Mouse (Mus musculus): Measurements from ENCODE around the gene Irx3. TPM values are rescaled to one million over a fixed set of nuclear protein-coding genes. Genes with fewer than 3 reads are reported as not detected.
A peak's percentile ranks its signal among the peaks of the same experiment; 100 is the strongest.

Irx3 gene
- 6.8 and 9.9 TPM in 2 replicates for polyA plus RNA-seq (2015; fragmentation: Nextera tagmentation; extraction: Ambion mirVana)

GRCm38 (mm10) chr8:91801839-91802238, at the start of gene Irx3:
TSS of gene Irx3 (minus strand) at chr8:91802067.
- H3K9me3 ChIP-seq, result no peaks in the 10 kb centered on the region
- H3K27me3 ChIP-seq, result peaks cover 88% of the 10 kb centered on the region
- peak within 1 kb of the TSS; percentile 82 for H3K9ac ChIP-seq
- H3K4me2 ChIP-seq, result peak within 1 kb of the TSS; percentile 83
- H3K36me3 ChIP-seq, result no peaks in the 10 kb centered on the region
- under 1% methylated on average over 32 of the region's 33 CpGs for WGBS
- H3K4me1 ChIP-seq (replicated peaks), result peaks cover 93% of the 10 kb centered on the region
- H3K27ac ChIP-seq (replicated peaks), result peak within 1 kb of the TSS; percentile 84
- peak within 1 kb of the TSS; percentile 55 for H3K4me3 ChIP-seq
- peak; percentile 59 for ATAC-seq (ENCODE audit: low read depth)

GRCm38 (mm10) chr8:91851359-91851758, 49.5 kb upstream of the Irx3 start:
- H3K27me3 ChIP-seq, result peaks cover 38% of the 10 kb centered on the region
- no peak overlapping the region for H3K9ac ChIP-seq
- H3K36me3 ChIP-seq, result no peaks in the 10 kb centered on the region
- no peak for ATAC-seq (ENCODE audit: low read depth)
- H3K9me3 ChIP-seq, result no peaks in the 10 kb centered on the region
- H3K27ac ChIP-seq (replicated peaks), result no peak overlapping the region
- H3K4me1 ChIP-seq (replicated peaks), result peaks cover 9% of the 10 kb centered on the region; the same call in 1 of the 2 replicates
- 72% methylated on average over 10 of the region's 10 CpGs for WGBS
- no peak overlapping the region for H3K4me3 ChIP-seq
- H3K4me2 ChIP-seq, result no peak overlapping the region

- Histone ChIP-seq H3K27ac (replicated peaks) (no peak overlapping the region), H3K4me3 (no peak overlapping the region), H3K9ac (no peak overlapping the region), H3K4me2 (no peak overlapping the region), H3K4me1 (replicated peaks) (peaks cover 9% of the 10 kb centered on the region; the same call in 1 of the 2 replicates), H3K36me3 (no peaks in the 10 kb centered on the region), H3K27me3 (peaks cover 26% of the 10 kb centered on the region), H3K9me3 (no peaks in the 10 kb centered on the region)
- no peak for ATAC-seq (ENCODE audit: low read depth)
- 91% methylated on average over 6 of the region's 6 CpGs for WGBS
Observed at GRCm38 (mm10) chr8:91849984-91850383, 48.1 kb upstream of the Irx3 start.

GRCm38 (mm10) chr8:91849529-91849928, 47.7 kb upstream of the Irx3 start:
- Histone ChIP-seq H3K27me3 (peaks cover 22% of the 10 kb centered on the region), H3K36me3 (no peaks in the 10 kb centered on the region), H3K27ac (replicated peaks) (no peak overlapping the region), H3K9me3 (no peaks in the 10 kb centered on the region), H3K4me3 (no peak overlapping the region), H3K4me2 (no peak overlapping the region), H3K9ac (no peak overlapping the region), H3K4me1 (replicated peaks) (peaks cover 9% of the 10 kb centered on the region; the same call in 1 of the 2 replicates)
- ATAC-seq (ENCODE audit: low read depth), result no peak
- WGBS, result 75% methylated on average over 8 of the region's 8 CpGs

GRCm38 (mm10) chr8:91845641-91846040, 43.8 kb upstream of the Irx3 start:
- Histone ChIP-seq H3K4me1 (replicated peaks) (no peaks in the 10 kb centered on the region), H3K4me2 (no peak overlapping the region), H3K4me3 (no peak overlapping the region), H3K9ac (no peak overlapping the region), H3K9me3 (no peaks in the 10 kb centered on the region), H3K36me3 (no peaks in the 10 kb centered on the region), H3K27ac (replicated peaks) (no peak overlapping the region), H3K27me3 (peaks cover 23% of the 10 kb centered on the region)
- 83% methylated on average over 3 of the region's 3 CpGs for WGBS
- ATAC-seq (ENCODE audit: low read depth), result no peak

GRCm38 (mm10) chr8:91837131-91837530, 35.3 kb upstream of the Irx3 start:
- H3K36me3 ChIP-seq, result no peaks in the 10 kb centered on the region
- ATAC-seq (ENCODE audit: low read depth), result no peak
- no peaks in the 10 kb centered on the region for H3K9me3 ChIP-seq
- H3K27ac ChIP-seq (replicated peaks), result no peak overlapping the region
- H3K4me3 ChIP-seq, result no peak overlapping the region
- 32% methylated on average over 1 of the region's 1 CpGs for WGBS
- H3K9ac ChIP-seq, result no peak overlapping the region
- peaks cover 47% of the 10 kb centered on the region for H3K27me3 ChIP-seq
- H3K4me2 ChIP-seq, result no peak overlapping the region
- H3K4me1 ChIP-seq (replicated peaks), result no peaks in the 10 kb centered on the region

- H3K36me3 ChIP-seq, result no peaks in the 10 kb centered on the region
- no peaks in the 10 kb centered on the region for H3K9me3 ChIP-seq
- WGBS, result 63% methylated on average over 9 of the region's 9 CpGs
- no peak for ATAC-seq (ENCODE audit: low read depth)
- no peak overlapping the region for H3K4me3 ChIP-seq
- H3K9ac ChIP-seq, result no peak overlapping the region
- peaks cover 46% of the 10 kb centered on the region for H3K27me3 ChIP-seq
- H3K27ac ChIP-seq (replicated peaks), result no peak overlapping the region
- no peak overlapping the region for H3K4me2 ChIP-seq
- H3K4me1 ChIP-seq (replicated peaks), result no peaks in the 10 kb centered on the region
Observed at GRCm38 (mm10) chr8:91836685-91837084, 34.8 kb upstream of the Irx3 start.

GRCm38 (mm10) chr8:91827661-91828060, 25.8 kb upstream of the Irx3 start:
- H3K9ac ChIP-seq, result no peak overlapping the region
- no peak overlapping the region for H3K27ac ChIP-seq (replicated peaks)
- H3K4me2 ChIP-seq, result no peak overlapping the region
- no peaks in the 10 kb centered on the region for H3K36me3 ChIP-seq
- H3K4me3 ChIP-seq, result no peak overlapping the region
- H3K9me3 ChIP-seq, result no peaks in the 10 kb centered on the region
- ATAC-seq (ENCODE audit: low read depth), result no peak
- WGBS, result 27% methylated on average over 14 of the region's 14 CpGs
- peaks cover 24% of the 10 kb centered on the region for H3K4me1 ChIP-seq (replicated peaks)
- peaks cover 60% of the 10 kb centered on the region for H3K27me3 ChIP-seq

- Histone ChIP-seq H3K4me3 (no peak overlapping the region), H3K36me3 (no peaks in the 10 kb centered on the region), H3K27ac (replicated peaks) (no peak overlapping the region), H3K9me3 (no peaks in the 10 kb centered on the region), H3K4me1 (replicated peaks) (peaks cover 24% of the 10 kb centered on the region), H3K9ac (no peak overlapping the region), H3K4me2 (no peak overlapping the region), H3K27me3 (peaks cover 60% of the 10 kb centered on the region)
- WGBS, result 51% methylated on average over 9 of the region's 9 CpGs
- peak; percentile 53 for ATAC-seq (ENCODE audit: low read depth)
Observed at GRCm38 (mm10) chr8:91827192-91827591, 25.3 kb upstream of the Irx3 start.

- no peaks in the 10 kb centered on the region for H3K36me3 ChIP-seq
- no peak for ATAC-seq (ENCODE audit: low read depth)
- H3K27me3 ChIP-seq, result peaks cover 59% of the 10 kb centered on the region
- H3K9me3 ChIP-seq, result no peaks in the 10 kb centered on the region
- 88% methylated on average over 11 of the region's 11 CpGs for WGBS
- H3K9ac ChIP-seq, result no peak overlapping the region
- no peak overlapping the region for H3K4me3 ChIP-seq
- H3K4me2 ChIP-seq, result no peak overlapping the region
- H3K27ac ChIP-seq (replicated peaks), result no peak overlapping the region
- H3K4me1 ChIP-seq (replicated peaks), result peaks cover 24% of the 10 kb centered on the region
Observed at GRCm38 (mm10) chr8:91823357-91823756, 21.5 kb upstream of the Irx3 start.

GRCm38 (mm10) chr8:91822746-91823145, 20.9 kb upstream of the Irx3 start:
- Histone ChIP-seq H3K27me3 (peaks cover 63% of the 10 kb centered on the region), H3K4me1 (replicated peaks) (peaks cover 22% of the 10 kb centered on the region), H3K9me3 (no peaks in the 10 kb centered on the region), H3K4me2 (no peak overlapping the region), H3K4me3 (no peak overlapping the region), H3K27ac (replicated peaks) (no peak overlapping the region), H3K36me3 (no peaks in the 10 kb centered on the region), H3K9ac (no peak overlapping the region)
- ATAC-seq (ENCODE audit: low read depth), result no peak
- 65% methylated on average over 4 of the region's 4 CpGs for WGBS

- Histone ChIP-seq H3K4me3 (no peak overlapping the region), H3K27me3 (peaks cover 69% of the 10 kb centered on the region), H3K9me3 (no peaks in the 10 kb centered on the region), H3K27ac (replicated peaks) (no peak overlapping the region), H3K4me1 (replicated peaks) (peaks cover 14% of the 10 kb centered on the region), H3K36me3 (no peaks in the 10 kb centered on the region), H3K4me2 (no peak overlapping the region), H3K9ac (no peak overlapping the region)
- ATAC-seq (ENCODE audit: low read depth), result no peak
- 23% methylated on average over 4 of the region's 4 CpGs for WGBS
Observed at GRCm38 (mm10) chr8:91821976-91822375, 20.1 kb upstream of the Irx3 start.

GRCm38 (mm10) chr8:91819778-91820177, 17.9 kb upstream of the Irx3 start:
- WGBS, result 86% methylated on average over 4 of the region's 4 CpGs
- no peaks in the 10 kb centered on the region for H3K9me3 ChIP-seq

More at GRCm38 (mm10) chr8:91819778-91820177, 17.9 kb upstream of the Irx3 start:
- Histone ChIP-seq H3K4me2 (no peak overlapping the region), H3K4me1 (replicated peaks) (peaks cover 9% of the 10 kb centered on the region), H3K27me3 (peaks cover 68% of the 10 kb centered on the region), H3K4me3 (no peak overlapping the region), H3K27ac (replicated peaks) (no peak overlapping the region), H3K9ac (no peak overlapping the region), H3K36me3 (no peaks in the 10 kb centered on the region)
- no peak for ATAC-seq (ENCODE audit: low read depth)

All from neural tube, embryonic 13.5 days (tissue).